ENCODE assay signal across 34 mouse cellular contexts in genomic region chr15:102446448-102446847, GRCm38 (mm10). TPM values are rescaled to one million over a fixed set of nuclear protein-coding genes. Genes with fewer than 3 reads are reported as not detected.
DNase-seq lines count a peak whose midpoint lies in the region; ATAC-seq and TF ChIP-seq lines count a peak whose summit lies in the region.
"Had no signal": no experiment of that assay in that cellular context is flagged by ENCODE, and none has a peak within 500 bp of the region (broad histone marks: within the 10 kb centered on the region; RNA-seq: fewer than 3 reads in every experiment).

No protein-coding gene starts in this region.

- H3K4me1 ChIP-seq in kidney, embryonic 15.5 days: 0 out of 2 replicates have a peak, but pooled peaks cover 2% of the 10 kb centered on the region
- H3K4me1 ChIP-seq in kidney, adult 2 months (ENCODE audit: control insufficient read depth, insufficient read depth, low read length): peaks cover 5% of the 10 kb centered on the region; the same call in 1 of the 2 replicates
- H3K4me1 ChIP-seq in MEL (ENCODE audit: control insufficient read depth in 1 of 2, insufficient read depth in 2 of 2, low read length in 2 of 2): peaks cover 2 to 20% of the 10 kb centered on the region in 2 experiments; a peak in 3 of 4 replicates
- peaks cover 5% of the 10 kb centered on the region for H3K4me1 ChIP-seq in testis, adult 2 months (ENCODE audit: control insufficient read depth, insufficient read depth, low read length)
- H3K4me1 ChIP-seq: forebrain, embryonic 13.5 days had no signal

- H3K79me2 ChIP-seq in MEL (ENCODE audit: control insufficient read depth, insufficient read depth, low read length, poor library complexity): no peaks in the 10 kb centered on the region; the same call in 1 of the 2 replicates

- no peak overlapping the region for H3K4me2 ChIP-seq in kidney, embryonic 15.5 days
- H3K4me2 ChIP-seq: forebrain, embryonic 13.5 days; heart, embryonic 12.5 days; heart, embryonic 15.5 days; hindbrain, embryonic 14.5 days had no signal

- 0 out of 2 replicates have a peak, but pooled peaks have one; percentile 33 for ATAC-seq in kidney, embryonic 15.5 days (replicated peaks; ENCODE audit: low FRiP score)
- ATAC-seq: activated CD4-positive, CD25-positive, alpha-beta regulatory T cell, adult 4 months; forebrain, embryonic 13.5 days; forebrain, embryonic 16.5 days; hindbrain, postnatal 0 days; inflammation-experienced regulatory T-cells, adult 6 months; intestine, embryonic 16.5 days had no signal

- TF ChIP-seq CTCF in kidney, adult 2 months (conservative IDR thresholded peaks at IDR 0.05; ENCODE audit: insufficient read depth, insufficient read length, low read depth, low read length): no peak
- no peak for TF ChIP-seq CTCF in MEL (IDR thresholded peaks at IDR 0.05 in 2 of 3, conservative IDR thresholded peaks at IDR 0.05 in 1 of 3; ENCODE audit: control insufficient read depth in 1 of 3, insufficient read depth in 1 of 3, low read depth in 2 of 3, low read length in 3 of 3, poor library complexity in 1 of 3, severe bottlenecking in 1 of 3)
- TF ChIP-seq CTCF in testis, adult 2 months (IDR thresholded peaks at IDR 0.05; ENCODE audit: control insufficient read depth, insufficient read depth, insufficient replicate concordance, low read depth, low read length): no peak

- no peaks in the 10 kb centered on the region for H3K9me3 ChIP-seq in kidney, embryonic 15.5 days (replicated peaks)
- H3K9me3 ChIP-seq in MEL (replicated peaks; ENCODE audit: insufficient read depth, low read length): no peaks in the 10 kb centered on the region
- H3K9me3 ChIP-seq: forebrain, embryonic 10.5 days; forebrain, embryonic 13.5 days; G1E; heart, embryonic 12.5 days; heart, embryonic 15.5 days had no signal

- TF ChIP-seq RAD21 in MEL (IDR thresholded peaks at IDR 0.05; ENCODE audit: low read depth, low read length): no peak

- TF ChIP-seq EP300 in MEL (IDR thresholded peaks at IDR 0.05; ENCODE audit: low read depth in 1 of 2, low read length in 2 of 2): peak; percentile 21 to 43; a peak in 2 of 4 replicates

- WGBS in kidney, embryonic 15.5 days: 58% methylated on average over 5 of the region's 6 CpGs
- WGBS in kidney, adult 2 months: 63% methylated on average over 5 of the region's 6 CpGs

- H3K9ac ChIP-seq in kidney, embryonic 15.5 days: no peak overlapping the region
- peak overlapping the region; percentile 5; the same call in 1 of the 2 replicates for H3K9ac ChIP-seq in MEL (ENCODE audit: control insufficient read depth, low read depth, low read length, poor library complexity, severe bottlenecking)
- H3K9ac ChIP-seq: forebrain, embryonic 13.5 days; heart, embryonic 12.5 days; heart, embryonic 15.5 days; hindbrain, embryonic 14.5 days had no signal

- H3K36me3 ChIP-seq in kidney, embryonic 15.5 days: no peaks in the 10 kb centered on the region
- no peaks in the 10 kb centered on the region for H3K36me3 ChIP-seq in kidney, adult 2 months (ENCODE audit: control insufficient read depth, insufficient read depth, low read length)
- peaks cover 0 to 6% of the 10 kb centered on the region in 2 experiments; a peak in 1 of 4 replicates for H3K36me3 ChIP-seq in MEL (ENCODE audit: control insufficient read depth in 1 of 2, insufficient read depth in 2 of 2, low read length in 2 of 2)
- no peaks in the 10 kb centered on the region for H3K36me3 ChIP-seq in testis, adult 2 months (ENCODE audit: control insufficient read depth, insufficient read depth, low read length)
- H3K36me3 ChIP-seq: forebrain, embryonic 10.5 days; G1E; heart, embryonic 12.5 days; heart, embryonic 15.5 days had no signal

- DNase-seq in adrenal gland, postnatal 14 days: peak; percentile 37
- DNase-seq in adrenal gland, postnatal 36 days: no peak
- DNase-seq in kidney, adult 2 months: no peak
- DNase-seq in MEL (ENCODE audit: low read depth, low spot score): peak; percentile 68
- DNase-seq in cerebellum, adult 18-20 months: no peak
- DNase-seq in frontal cortex, postnatal 36 days (ENCODE audit: low spot score in 2 of 2): no peak
- DNase-seq: adrenal gland, adult 8-10 months; cerebellum, adult 11 months; cerebellum, adult 8-10 months; cerebellum, postnatal 10 days; cerebellum, postnatal 36 days; embryo, embryonic 11 days; gastrocnemius, adult 2 months; gastrocnemius, postnatal 25 days; heart, adult 2 months; heart, postnatal 10 days; heart, postnatal 4 days had no signal

- H3K4me3 ChIP-seq in kidney, embryonic 15.5 days (replicated peaks): no peak overlapping the region
- H3K4me3 ChIP-seq in kidney, adult 2 months (ENCODE audit: insufficient read depth, low read depth, low read length): no peak overlapping the region
- peak overlapping the region; percentile 58 to 74; a peak in 2 of 4 replicates for H3K4me3 ChIP-seq in MEL (ENCODE audit: control insufficient read depth in 1 of 2, insufficient read depth in 1 of 2, low read depth in 2 of 2, low read length in 2 of 2)
- peak overlapping the region; percentile 71 for H3K4me3 ChIP-seq in testis, adult 2 months (ENCODE audit: control insufficient read depth, low read depth, low read length)
- H3K4me3 ChIP-seq: forebrain, embryonic 10.5 days; forebrain, embryonic 13.5 days; gastrocnemius, adult 2 months; heart, adult 2 months; heart, embryonic 12.5 days; heart, embryonic 15.5 days had no signal

- no peak overlapping the region for H3K27ac ChIP-seq in kidney, embryonic 15.5 days
- H3K27ac ChIP-seq in kidney, adult 2 months (ENCODE audit: insufficient read depth, low read depth, low read length): no peak overlapping the region
- H3K27ac ChIP-seq in MEL (ENCODE audit: control insufficient read depth, low read depth, low read length): no peak overlapping the region
- H3K27ac ChIP-seq in testis, adult 2 months (ENCODE audit: control insufficient read depth, insufficient read depth, low read depth, low read length): peak overlapping the region; percentile 80
- H3K27ac ChIP-seq: forebrain, embryonic 10.5 days; forebrain, embryonic 13.5 days; gastrocnemius, adult 2 months; heart, adult 2 months; heart, embryonic 15.5 days; hindbrain, embryonic 14.5 days; hindbrain, postnatal 0 days had no signal

- H3K27me3 ChIP-seq in kidney, embryonic 15.5 days: no peaks in the 10 kb centered on the region
- H3K27me3 ChIP-seq in kidney, adult 2 months (replicated peaks; ENCODE audit: control insufficient read depth, insufficient read depth, low read length): no peaks in the 10 kb centered on the region
- H3K27me3 ChIP-seq in MEL (ENCODE audit: control insufficient read depth in 1 of 2, insufficient read depth in 2 of 2, low read length in 2 of 2): no peaks in the 10 kb centered on the region
- no peaks in the 10 kb centered on the region for H3K27me3 ChIP-seq in testis, adult 2 months (ENCODE audit: control insufficient read depth, insufficient read depth, low read length)
- H3K27me3 ChIP-seq: forebrain, embryonic 13.5 days; heart, embryonic 12.5 days; heart, embryonic 15.5 days had no signal

- TF ChIP-seq POLR2A in kidney, adult 2 months (IDR thresholded peaks at IDR 0.05; ENCODE audit: low read depth, low read length): no peak
- TF ChIP-seq POLR2A in MEL (IDR thresholded peaks at IDR 0.05; ENCODE audit: control insufficient read depth in 1 of 2, insufficient read depth in 1 of 2, low read depth in 1 of 2, low read length in 2 of 2, poor library complexity in 1 of 2): no peak
- TF ChIP-seq POLR2A in testis, adult 2 months (IDR thresholded peaks at IDR 0.05; ENCODE audit: control insufficient read depth, low read depth, low read length): peak; percentile 52

RNA-seq across cellular contexts. Expression of gene Amhr2, which starts 1.3 kb away (rescaled TPM):
- total RNA-seq in adrenal gland, postnatal 14 days (2021): 1.5 and 1.6 TPM in 2 replicates
- 1 to 10 TPM; 1.2 to 2.5 TPM for total RNA-seq in adrenal gland, postnatal 36 days (2021)
- polyA plus RNA-seq in kidney, embryonic 15.5 days (2015; fragmentation: Nextera tagmentation; extraction: Ambion mirVana): 0.75 and 1.7 TPM in 2 replicates
- polyA plus RNA-seq in kidney, adult 2 months (2012; rRNA removed): 0.67 and 1.4 TPM in 2 replicates
- 6.9 and 8.0 TPM in 2 replicates for total RNA-seq in MEL (2012; rRNA removed)
- polyA plus RNA-seq in MEL (2012; ENCODE audit: insufficient read depth in 1 of 2, insufficient read length in 2 of 2, low read depth in 1 of 2, low replicate concordance in 2 of 2, missing spikeins in 1 of 2): 10 to 100 TPM in 1 of 2 experiments, not detected in 1; 22.7 TPM
- polyA plus RNA-seq in testis, adult 2 months (2012; rRNA removed): 131 and 168 TPM in 2 replicates
- total RNA-seq: CH12.LX, G1E had no signal
- polyA plus RNA-seq: activated CD4-positive, CD25-positive, alpha-beta regulatory T cell, adult 4 months; embryonic facial prominence, embryonic 11.5 days; G1E; inflammation-experienced regulatory T-cells, adult 6 months had no signal

RNA-seq across cellular contexts. Expression of gene Prr13, which starts 12.4 kb away (rescaled TPM):
- 75.6 and 89.5 TPM in 2 replicates for total RNA-seq in adrenal gland, postnatal 14 days (2021)
- 100 to 1,000 TPM; 112 to 116 TPM for total RNA-seq in adrenal gland, postnatal 36 days (2021)
- 82.9 and 86.1 TPM in 2 replicates for polyA plus RNA-seq in kidney, embryonic 15.5 days (2015; fragmentation: Nextera tagmentation; extraction: Ambion mirVana)
- polyA plus RNA-seq in kidney, adult 2 months (2012; rRNA removed): 181 and 204 TPM in 2 replicates
- 15.2 and 17.3 TPM in 2 replicates for total RNA-seq in MEL (2012; rRNA removed)
- 10 to 100 TPM in 1 of 2 experiments, not detected in 1; 73.3 TPM for polyA plus RNA-seq in MEL (2012; ENCODE audit: insufficient read depth in 1 of 2, insufficient read length in 2 of 2, low read depth in 1 of 2, low replicate concordance in 2 of 2, missing spikeins in 1 of 2)
- polyA plus RNA-seq in testis, adult 2 months (2012; rRNA removed): 18.5 and 19.7 TPM in 2 replicates

RNA-seq across cellular contexts. Expression of gene Pcbp2, which starts 23.9 kb away (rescaled TPM):
- total RNA-seq in adrenal gland, postnatal 14 days (2021): 726 and 812 TPM in 2 replicates
- 100 to 1,000 TPM; 724 to 759 TPM for total RNA-seq in adrenal gland, postnatal 36 days (2021)
- 210 and 217 TPM in 2 replicates for polyA plus RNA-seq in kidney, embryonic 15.5 days (2015; fragmentation: Nextera tagmentation; extraction: Ambion mirVana)
- polyA plus RNA-seq in kidney, adult 2 months (2012; rRNA removed): 572 and 616 TPM in 2 replicates
- 359 and 427 TPM in 2 replicates for total RNA-seq in MEL (2012; rRNA removed)
- polyA plus RNA-seq in MEL (2012; ENCODE audit: insufficient read depth in 1 of 2, insufficient read length in 2 of 2, low read depth in 1 of 2, low replicate concordance in 2 of 2, missing spikeins in 1 of 2): 1,000 to 10,000 TPM in 1 of 2 experiments, 100 to 1,000 TPM in 1; 977 to 2,091 TPM
- 1,040 and 1,129 TPM in 2 replicates for polyA plus RNA-seq in testis, adult 2 months (2012; rRNA removed)

RNA-seq across cellular contexts. Expression of gene Sp1, which starts 40.5 kb away (rescaled TPM):
- total RNA-seq in adrenal gland, postnatal 14 days (2021): 72.6 and 73.7 TPM in 2 replicates
- total RNA-seq in adrenal gland, postnatal 36 days (2021): 10 to 100 TPM; 78.9 to 79.7 TPM
- polyA plus RNA-seq in kidney, embryonic 15.5 days (2015; fragmentation: Nextera tagmentation; extraction: Ambion mirVana): 10.8 and 11.1 TPM in 2 replicates
- 15.7 and 17.6 TPM in 2 replicates for polyA plus RNA-seq in kidney, adult 2 months (2012; rRNA removed)
- 16.3 and 22.0 TPM in 2 replicates for total RNA-seq in MEL (2012; rRNA removed)
- polyA plus RNA-seq in MEL (2012; ENCODE audit: insufficient read depth in 1 of 2, insufficient read length in 2 of 2, low read depth in 1 of 2, low replicate concordance in 2 of 2, missing spikeins in 1 of 2): 10 to 100 TPM; 47.2 to 92.3 TPM
- polyA plus RNA-seq in testis, adult 2 months (2012; rRNA removed): 17.0 and 18.5 TPM in 2 replicates

RNA-seq across cellular contexts. Expression of gene Gm10337, which starts 57.1 kb away (rescaled TPM):
- total RNA-seq in adrenal gland, postnatal 14 days (2021): not detected in 2 replicates
- total RNA-seq in adrenal gland, postnatal 36 days (2021): not detected
- polyA plus RNA-seq in kidney, embryonic 15.5 days (2015; fragmentation: Nextera tagmentation; extraction: Ambion mirVana): 2.8 and 5.5 TPM in 2 replicates
- polyA plus RNA-seq in kidney, adult 2 months (2012; rRNA removed): not detected in 2 replicates
- total RNA-seq in MEL (2012; rRNA removed): not detected in 2 replicates
- not detected for polyA plus RNA-seq in MEL (2012; ENCODE audit: insufficient read depth in 1 of 2, insufficient read length in 2 of 2, low read depth in 1 of 2, low replicate concordance in 2 of 2, missing spikeins in 1 of 2)
- not detected in 2 replicates for polyA plus RNA-seq in testis, adult 2 months (2012; rRNA removed)
- total RNA-seq: CH12.LX; G1E; gastrocnemius, adult 2 months; heart, adult 2 months; hindbrain, postnatal 0 days had no signal
- polyA plus RNA-seq: activated CD4-positive, CD25-positive, alpha-beta regulatory T cell, adult 4 months; cortical plate, adult 2 months; embryonic facial prominence, embryonic 11.5 days; forebrain, embryonic 10.5 days; G1E; gonadal fat pad, adult 2 months; heart, adult 2 months; heart, embryonic 12.5 days; inflammation-experienced regulatory T-cells, adult 6 months had no signal

Comparison
In these comparisons a context has a peak if more than half of its experiments do, and no peak if none do; other contexts are left out.
1. DNase-seq: peak in adrenal gland, postnatal 14 days (single experiment) and MEL (single experiment); none in adrenal gland, postnatal 36 days (0 of 2), kidney, adult 2 months (single experiment), cerebellum, adult 18-20 months (0 of 2) and frontal cortex, postnatal 36 days (0 of 2).
2. H3K4me3 ChIP-seq: peak in MEL (2 of 2) and testis, adult 2 months (single experiment); none in kidney, embryonic 15.5 days (single experiment) and kidney, adult 2 months (single experiment).